Mouse (Mus musculus) heart, postnatal 0 days (tissue): Measurements from ENCODE around the gene Syk. TPM values are rescaled to one million over a fixed set of nuclear protein-coding genes. Genes with fewer than 3 reads are reported as not detected.

Experiments used
- ATAC-seq: fragments of 200-750 bp; cut with Nextera tagmentation; 2 replicates; pipeline ENCODE4 v1.8.0; 2017; ENCODE audit warnings: low read depth, moderate number of reproducible peaks, moderate library complexity; ENCODE audit not compliant: insufficient read depth
- DNase-seq: peaks from one replicate; pipeline ENCODE4 v3.0.0-alpha.2; 2016; ENCODE audit warnings: low spot score
- H3K27ac ChIP-seq: fragments of 300-500 bp; sonication (generic); 2 replicates; pipeline ENCODE4 v1.5.1; 2014; ENCODE audit warnings: low read depth, mild to moderate bottlenecking
- H3K27me3 ChIP-seq: fragments of 300-500 bp; sonication (generic); 2 replicates; pipeline ENCODE4 v1.6.1; 2014; ENCODE audit warnings: low read length, mixed read lengths; ENCODE audit not compliant: control insufficient read depth, insufficient read depth
- H3K36me3 ChIP-seq: fragments of 300-500 bp; sonication (generic); replicated peaks from 2 replicates; pipeline ENCODE4 v1.6.1; 2014; ENCODE audit warnings: low read length, mixed read lengths; ENCODE audit not compliant: control insufficient read depth, insufficient read depth
- H3K4me1 ChIP-seq: fragments of 300-500 bp; sonication (generic); 2 replicates; pipeline ENCODE4 v1.6.1; 2014; ENCODE audit warnings: antibody characterized with exemption; ENCODE audit not compliant: control insufficient read depth, insufficient read depth
- H3K4me2 ChIP-seq: fragments of 300-500 bp; sonication (generic); 2 replicates; pipeline ENCODE4 v1.6.1; 2014; ENCODE audit warnings: low read depth, mild to moderate bottlenecking, low read length, moderate library complexity
- H3K4me3 ChIP-seq: fragments of 300-500 bp; sonication (generic); 2 replicates; pipeline ENCODE4 v1.5.1; 2014; ENCODE audit warnings: low read depth, low read length
- H3K9ac ChIP-seq: fragments of 300-500 bp; sonication (generic); replicated peaks from 2 replicates; pipeline ENCODE4 v1.6.1; 2014; ENCODE audit warnings: low read depth, low read length, mixed read lengths
- H3K9me3 ChIP-seq: fragments of 300-500 bp; sonication (generic); replicated peaks from 2 replicates; pipeline ENCODE4 v1.6.1; 2016; ENCODE audit warnings: low read length; ENCODE audit not compliant: control insufficient read depth
- CTCF ChIP-seq: IDR thresholded peaks from 2 replicates; pipeline ENCODE4 v1.5.1; 2016; ENCODE audit warnings: antibody characterized with exemption, control low read depth, low read depth
- EP300 ChIP-seq: IDR thresholded peaks from 2 replicates; pipeline ENCODE4 v1.6.1; 2016; ENCODE audit warnings: antibody characterized with exemption, low read depth
- WGBS: fragments of 180-500 bp; shearing (Covaris S2); extraction: QIAGEN DNeasy Blood & Tissue Kit; methylation state at CpG from one replicate; pipeline ENCODE4 v1.1.7; 2014; 5-methylcytosine and 5-hydroxymethylcytosine counted together
- polyA plus RNA-seq: library from polyadenylated mRNA; unstranded; fragments of >200 nt; fragmentation: Nextera tagmentation; extraction: Ambion mirVana; gene quantifications from 2 replicates; pipeline ENCODE4 v1.2.1, GENCODE M21; 2015
- total RNA-seq: library from RNA; depleted of rRNA; stranded (reverse); fragments of >200 nt; gene quantifications from 2 replicates; pipeline ENCODE4 v1.2.3, GENCODE M21; 2014; ENCODE audit warnings: low replicate concordance

The Syk gene
- total and polyA plus RNA-seq, 2 experiments from 2014 or later, result 5.7 to 18.3 TPM

- WGBS, result 50% methylated on average over 4 of the region's 4 CpGs
- ATAC-seq, result no peak
These were observed 20.8 kb upstream of the Syk start for GRCm38 (mm10) chr13:52562166-52562571.

GRCm38 (mm10) chr13:52565103-52565739 lies 17.8 kb upstream of the Syk start:
- Histone ChIP-seq H3K36me3 (no peaks in the 10 kb centered on the region), H3K4me1 (no peaks in the 10 kb centered on the region), H3K9ac (no peak overlapping the region), H3K4me2 (no peak overlapping the region), H3K4me3 (no peak overlapping the region), H3K9me3 (no peaks in the 10 kb centered on the region), H3K27ac (no peak overlapping the region), H3K27me3 (no peaks in the 10 kb centered on the region)
- 74% methylated on average over 18 of the region's 18 CpGs for WGBS
- DNase-seq, result peak; percentile 55
- TF ChIP-seq CTCF (peak; percentile 56), EP300 (no peak)
- ATAC-seq, result peak; percentile 33; the same call in 1 of the 2 replicates

More at GRCm38 (mm10) chr13:52562166-52562571, 20.8 kb upstream of the Syk start:
- Histone ChIP-seq H3K4me2 (no peak overlapping the region), H3K27me3 (no peaks in the 10 kb centered on the region), H3K27ac (no peak overlapping the region), H3K36me3 (no peaks in the 10 kb centered on the region), H3K4me1 (no peaks in the 10 kb centered on the region), H3K9ac (no peak overlapping the region), H3K9me3 (no peaks in the 10 kb centered on the region), H3K4me3 (no peak overlapping the region)
- no peak for TF ChIP-seq CTCF
- no peak for TF ChIP-seq EP300
- DNase-seq, result no peak

GRCm38 (mm10) chr13:52566188-52566760 lies 16.7 kb upstream of the Syk start:
- ATAC-seq (no peak), DNase-seq (no peak)
- H3K4me3 ChIP-seq, result no peak overlapping the region
- H3K4me1 ChIP-seq, result no peaks in the 10 kb centered on the region
- H3K9me3 ChIP-seq, result no peaks in the 10 kb centered on the region
- H3K27ac ChIP-seq, result no peak overlapping the region
- H3K9ac ChIP-seq, result no peak overlapping the region
- WGBS, result 85% methylated on average over 9 of the region's 9 CpGs
- no peaks in the 10 kb centered on the region for H3K36me3 ChIP-seq
- no peaks in the 10 kb centered on the region for H3K27me3 ChIP-seq
- no peak overlapping the region for H3K4me2 ChIP-seq
- no peak for TF ChIP-seq EP300
- no peak for TF ChIP-seq CTCF

- 76% methylated on average over 7 of the region's 7 CpGs for WGBS
These were observed 16.2 kb upstream of the Syk start for GRCm38 (mm10) chr13:52566777-52567176.

GRCm38 (mm10) chr13:52569194-52569769 lies 13.7 kb upstream of the Syk start:
- no peak for ATAC-seq
- no peaks in the 10 kb centered on the region; the same call in 1 of the 2 replicates for H3K4me1 ChIP-seq
- TF ChIP-seq CTCF (no peak), EP300 (no peak)
- DNase-seq, result no peak
- 77% methylated on average over 8 of the region's 8 CpGs for WGBS
- no peaks in the 10 kb centered on the region for H3K36me3 ChIP-seq
- H3K27ac ChIP-seq, result no peak overlapping the region
- no peak overlapping the region for H3K4me3 ChIP-seq
- no peaks in the 10 kb centered on the region for H3K27me3 ChIP-seq
- H3K4me2 ChIP-seq, result no peak overlapping the region
- H3K9ac ChIP-seq, result no peak overlapping the region
- H3K9me3 ChIP-seq, result no peaks in the 10 kb centered on the region

More at GRCm38 (mm10) chr13:52566777-52567176, 16.2 kb upstream of the Syk start:
- no peak for DNase-seq
- Histone ChIP-seq H3K9me3 (no peaks in the 10 kb centered on the region), H3K4me3 (no peak overlapping the region), H3K27me3 (no peaks in the 10 kb centered on the region), H3K4me2 (no peak overlapping the region), H3K36me3 (no peaks in the 10 kb centered on the region), H3K27ac (no peak overlapping the region), H3K4me1 (no peaks in the 10 kb centered on the region), H3K9ac (no peak overlapping the region)
- ATAC-seq, result no peak
- TF ChIP-seq EP300 (no peak), CTCF (no peak)
